Mouse (Mus musculus) yolk sac, embryonic 10.5 days (tissue): ENCODE results near the gene Lgr4.
A peak's percentile ranks its signal among the peaks of the same experiment; 100 is the strongest.
"Not testable (repeated sequence)": the region's sequence is repeated elsewhere in the genome, so short reads cannot be mapped to it uniquely, and the experiment has no call there.

ENCODE experiments used
- DNase-seq: peaks from one replicate; pipeline ENCODE4 v3.0.0-alpha.2; 2017; ENCODE audit warnings: low spot score

Gene Lgr4

GRCm38 (mm10) chr2:109917496-109918413 is at the start of gene Lgr4:
Lgr4 (plus strand) TSS chr2:109917647.
- DNase-seq = peak; percentile 98

GRCm38 (mm10) chr2:109879429-109879828 is 38.0 kb upstream of the Lgr4 start:
- DNase-seq = not testable (repeated sequence)

GRCm38 (mm10) chr2:109881111-109881510 is 36.3 kb upstream of the Lgr4 start:
- DNase-seq = no peak

GRCm38 (mm10) chr2:109881625-109882024 is 35.8 kb upstream of the Lgr4 start:
- DNase-seq = no peak

- no peak for DNase-seq
Measured at GRCm38 (mm10) chr2:109884106-109884505, 33.3 kb upstream of the Lgr4 start.

- no peak for DNase-seq
Measured at GRCm38 (mm10) chr2:109884507-109884906, 32.9 kb upstream of the Lgr4 start.

- no peak for DNase-seq
Measured at GRCm38 (mm10) chr2:109890068-109890467, 27.4 kb upstream of the Lgr4 start.

GRCm38 (mm10) chr2:109890597-109890996 is 26.9 kb upstream of the Lgr4 start, which contains the start of gene Lin7c:
Lin7c (plus strand) TSS chr2:109890853.
- DNase-seq = peak; percentile 95

GRCm38 (mm10) chr2:109891031-109891430 is 26.4 kb upstream of the Lgr4 start:
- DNase-seq = no peak

- DNase-seq = no peak
Measured at GRCm38 (mm10) chr2:109891471-109891870, 26.0 kb upstream of the Lgr4 start.

- DNase-seq = no peak
Measured at GRCm38 (mm10) chr2:109896311-109896710, 21.1 kb upstream of the Lgr4 start.

- no peak for DNase-seq
Measured at GRCm38 (mm10) chr2:109902869-109903268, 14.6 kb upstream of the Lgr4 start.

- peak; percentile 75 for DNase-seq
Measured at GRCm38 (mm10) chr2:109904171-109904821, 13.2 kb upstream of the Lgr4 start.

- no peak for DNase-seq
Measured at GRCm38 (mm10) chr2:109909122-109909521, 8.3 kb upstream of the Lgr4 start.

- DNase-seq = no peak
Measured at GRCm38 (mm10) chr2:109912216-109912615, 5.2 kb upstream of the Lgr4 start.

GRCm38 (mm10) chr2:109912766-109913165 is 4.7 kb upstream of the Lgr4 start:
- DNase-seq = no peak

GRCm38 (mm10) chr2:109913241-109913640 is 4.2 kb upstream of the Lgr4 start:
- DNase-seq = no peak

- DNase-seq = no peak
Measured at GRCm38 (mm10) chr2:109914601-109915000, 2.8 kb upstream of the Lgr4 start.

- DNase-seq = no peak
Measured at GRCm38 (mm10) chr2:109916782-109917495, 508 bp upstream of the Lgr4 start.

- DNase-seq = no peak
Measured at GRCm38 (mm10) chr2:109918592-109919262, 1.3 kb downstream of the Lgr4 start.

GRCm38 (mm10) chr2:109920471-109920870 is 3.0 kb downstream of the Lgr4 start:
- no peak for DNase-seq
